Mouse (Mus musculus): ENCODE measurements around the gene Igfbp6. TPM values are rescaled to one million over a fixed set of nuclear protein-coding genes. Genes with fewer than 3 reads are reported as not detected.

Igfbp6 gene
- polyA plus RNA-seq, 1 experiment from 2014 or later = 21.2 TPM

DNA sequence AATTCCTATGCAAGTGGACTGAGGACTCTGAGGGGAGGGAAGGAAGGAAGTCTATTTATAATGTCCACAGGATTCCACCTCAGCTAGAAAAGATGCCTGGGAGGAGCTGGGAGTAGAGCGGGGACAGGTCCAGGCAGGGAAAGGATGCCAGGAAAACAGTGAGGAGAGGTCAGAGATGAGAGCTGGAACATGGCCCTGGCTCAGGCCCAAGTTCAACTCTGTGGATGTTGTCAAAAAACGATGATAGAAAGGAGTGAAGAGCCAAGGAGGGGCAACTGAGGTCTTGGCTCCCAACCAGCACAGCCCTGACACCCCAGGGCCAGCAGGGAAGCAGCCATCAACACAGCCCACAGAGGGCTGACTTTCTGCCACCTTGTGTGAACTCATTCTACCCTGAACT, 17.9 kb upstream of the Igfbp6 start:
- Histone ChIP-seq H3K27ac (ENCODE audit: low read length) (peak overlapping the region; percentile 3; the same call in 1 of the 2 replicates), H3K4me2 (ENCODE audit: low read depth, low read length) (no peak overlapping the region), H3K9ac (ENCODE audit: low read length) (no peak overlapping the region), H3K4me3 (replicated peaks; ENCODE audit: low read length) (no peak overlapping the region), H3K27me3 (ENCODE audit: control insufficient read depth, insufficient read depth, low read length) (no peaks in the 10 kb centered on the region), H3K36me3 (ENCODE audit: control insufficient read depth, insufficient read depth, low read length) (peaks cover 6% of the 10 kb centered on the region), H3K4me1 (ENCODE audit: control insufficient read depth, insufficient read depth, low read length) (0 out of 2 replicates have a peak, but pooled peaks cover 2% of the 10 kb centered on the region), H3K9me3 (replicated peaks; ENCODE audit: control insufficient read depth, low read length) (no peaks in the 10 kb centered on the region)
- WGBS = 50% methylated on average over 2 of the region's 2 CpGs
- peak; percentile 60; the same call in 1 of the 2 replicates for ATAC-seq (ENCODE audit: insufficient read depth, low FRiP score)

DNA sequence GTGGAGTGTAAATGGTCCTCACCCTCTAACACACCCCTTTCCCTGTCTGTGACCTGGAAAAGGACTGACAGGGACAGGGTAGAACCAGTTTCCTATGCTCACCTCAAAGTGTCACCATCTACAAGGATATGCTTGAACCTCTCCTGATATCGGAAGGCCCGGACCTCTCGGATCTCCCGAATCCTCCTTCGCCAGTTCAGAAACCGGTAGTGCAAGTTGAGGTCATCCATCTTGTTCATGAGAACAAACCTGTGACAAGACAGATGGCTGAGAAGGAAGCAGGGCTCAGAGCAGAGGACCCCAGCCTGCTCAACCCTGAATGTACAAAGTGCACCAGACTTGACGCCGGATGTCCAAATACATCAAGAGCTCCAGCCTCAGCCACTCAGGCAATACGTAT, 10.8 kb upstream of the Igfbp6 start:
- no peak for ATAC-seq (ENCODE audit: insufficient read depth, low FRiP score)

DNA sequence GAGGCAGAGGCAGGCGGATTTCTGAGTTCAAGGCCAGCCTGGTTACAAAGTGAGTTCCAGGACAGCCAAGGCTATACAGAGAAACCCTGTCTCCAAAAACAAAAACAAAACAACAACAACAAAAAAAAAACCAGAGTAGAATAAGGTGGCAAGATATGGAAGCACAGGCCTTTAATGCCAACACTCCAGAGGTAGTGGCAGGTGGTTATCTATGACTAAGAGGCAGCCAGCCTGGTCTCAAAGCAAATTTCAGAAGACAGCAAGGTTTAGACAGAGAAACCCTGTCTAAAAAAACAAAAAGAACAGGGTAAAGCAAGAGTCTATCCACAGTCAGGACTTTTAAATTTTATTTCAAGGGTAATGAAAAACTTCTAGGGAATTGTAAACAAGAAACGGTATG, 9.5 kb upstream of the Igfbp6 start:
- ATAC-seq (ENCODE audit: insufficient read depth, low FRiP score) = no peak
- peaks cover 14% of the 10 kb centered on the region; the same call in 1 of the 2 replicates for H3K4me1 ChIP-seq (ENCODE audit: control insufficient read depth, insufficient read depth, low read length)
- H3K27me3 ChIP-seq (ENCODE audit: control insufficient read depth, insufficient read depth, low read length) = no peaks in the 10 kb centered on the region
- H3K9me3 ChIP-seq (replicated peaks; ENCODE audit: control insufficient read depth, low read length) = no peaks in the 10 kb centered on the region
- peaks cover 11% of the 10 kb centered on the region for H3K36me3 ChIP-seq (ENCODE audit: control insufficient read depth, insufficient read depth, low read length)
- WGBS = 69% methylated on average over 2 of the region's 2 CpGs
- H3K27ac ChIP-seq (ENCODE audit: low read length) = no peak overlapping the region
- H3K9ac ChIP-seq (ENCODE audit: low read length) = peak overlapping the region; percentile 76; the same call in 1 of the 2 replicates
- H3K4me3 ChIP-seq (replicated peaks; ENCODE audit: low read length) = no peak overlapping the region
- H3K4me2 ChIP-seq (ENCODE audit: low read depth, low read length) = peak overlapping the region; percentile 74; the same call in 1 of the 2 replicates

More for the DNA sequence above, 10.8 kb upstream of the Igfbp6 start:
- Histone ChIP-seq H3K27me3 (ENCODE audit: control insufficient read depth, insufficient read depth, low read length) (no peaks in the 10 kb centered on the region), H3K36me3 (ENCODE audit: control insufficient read depth, insufficient read depth, low read length) (peaks cover 14% of the 10 kb centered on the region), H3K27ac (ENCODE audit: low read length) (peak overlapping the region; percentile 28), H3K9ac (ENCODE audit: low read length) (no peak overlapping the region), H3K4me2 (ENCODE audit: low read depth, low read length) (no peak overlapping the region), H3K9me3 (replicated peaks; ENCODE audit: control insufficient read depth, low read length) (no peaks in the 10 kb centered on the region), H3K4me3 (replicated peaks; ENCODE audit: low read length) (no peak overlapping the region), H3K4me1 (ENCODE audit: control insufficient read depth, insufficient read depth, low read length) (peaks cover 14% of the 10 kb centered on the region; the same call in 1 of the 2 replicates)
- WGBS = 73% methylated on average over 9 of the region's 9 CpGs

DNA sequence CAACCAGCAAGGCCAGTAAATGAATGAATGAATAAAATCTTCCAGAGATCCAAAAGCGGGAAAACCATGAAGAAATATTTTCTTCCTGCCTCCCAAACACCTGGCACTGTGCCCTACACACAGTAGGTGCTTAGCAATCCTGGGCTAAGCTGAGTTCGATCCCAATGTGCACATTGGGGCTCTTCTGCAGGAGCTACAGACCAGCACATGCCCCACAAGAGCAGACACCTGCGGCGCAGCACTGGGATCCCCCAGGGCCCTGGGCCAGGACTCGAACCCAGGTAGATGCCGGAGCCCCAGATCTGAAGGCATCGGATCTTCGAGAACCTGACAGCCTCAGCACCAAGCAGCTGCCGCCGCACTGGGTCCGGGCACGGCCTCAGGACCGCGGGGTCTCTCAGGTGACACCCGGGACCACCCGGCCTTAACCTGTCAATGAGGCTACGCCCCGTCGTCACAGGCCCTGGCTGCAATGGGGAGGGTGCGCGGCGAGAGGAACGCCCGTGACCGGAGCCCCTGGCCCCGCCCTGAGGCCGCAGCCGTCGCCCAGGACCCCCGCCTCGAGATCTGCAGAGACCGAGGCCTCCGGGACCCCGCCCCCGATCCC, 8.5 kb upstream of the Igfbp6 start:
- peak; percentile 65 for ATAC-seq (ENCODE audit: insufficient read depth, low FRiP score)

DNA sequence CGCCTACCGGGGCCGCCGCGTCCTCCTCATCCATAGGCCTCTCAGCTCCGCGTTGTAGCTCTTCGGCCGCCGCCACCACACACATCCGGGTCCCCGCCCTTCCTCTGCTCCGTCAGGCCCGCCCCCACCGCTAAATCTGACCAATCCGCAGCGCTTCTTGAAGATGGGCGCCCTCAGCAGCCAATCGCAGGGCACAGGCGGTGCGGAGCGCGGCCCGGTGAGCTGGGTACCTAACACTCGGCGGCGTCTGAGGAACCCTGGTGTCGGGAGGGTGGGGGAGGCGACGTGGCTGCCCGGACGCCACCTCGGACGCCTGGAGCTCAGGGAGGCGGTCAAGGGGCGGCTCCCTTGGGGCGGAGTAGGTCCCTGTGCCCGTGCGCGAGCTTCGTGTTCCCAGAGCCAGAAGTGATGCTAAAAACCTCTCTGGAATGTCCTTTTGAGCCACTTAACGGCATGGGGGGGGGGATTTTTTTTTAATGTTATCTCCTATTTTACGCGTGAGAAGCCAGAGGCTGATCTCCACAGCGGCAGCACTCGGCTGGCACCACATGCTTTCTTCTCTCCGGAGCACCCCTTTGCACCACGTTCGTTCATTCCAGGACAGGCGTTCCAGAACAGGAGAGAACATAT, 7.9 kb upstream of the Igfbp6 start, which contains the start of gene Spryd3:
TSS of gene Spryd3 (minus strand) at position 106 of the 630 bp plus-strand sequence.
- no peaks in the 10 kb centered on the region for H3K9me3 ChIP-seq (replicated peaks; ENCODE audit: control insufficient read depth, low read length)
- H3K27me3 ChIP-seq (ENCODE audit: control insufficient read depth, insufficient read depth, low read length) = no peaks in the 10 kb centered on the region
- H3K36me3 ChIP-seq (ENCODE audit: control insufficient read depth, insufficient read depth, low read length) = peaks cover 10% of the 10 kb centered on the region
- H3K4me1 ChIP-seq (ENCODE audit: control insufficient read depth, insufficient read depth, low read length) = peaks cover 14% of the 10 kb centered on the region; the same call in 1 of the 2 replicates
- WGBS = under 1% methylated on average over 50 of the region's 50 CpGs
- H3K4me2 ChIP-seq (ENCODE audit: low read depth, low read length) = peak within 1 kb of the TSS; percentile 80
- peak within 1 kb of the TSS; percentile 59 for H3K4me3 ChIP-seq (replicated peaks; ENCODE audit: low read length)
- peak; percentile 99 for ATAC-seq (ENCODE audit: insufficient read depth, low FRiP score)
- H3K27ac ChIP-seq (ENCODE audit: low read length) = peak within 1 kb of the TSS; percentile 69
- H3K9ac ChIP-seq (ENCODE audit: low read length) = peak within 1 kb of the TSS; percentile 76

More for the DNA sequence above, 8.5 kb upstream of the Igfbp6 start:
- Histone ChIP-seq H3K27me3 (ENCODE audit: control insufficient read depth, insufficient read depth, low read length) (no peaks in the 10 kb centered on the region), H3K9ac (ENCODE audit: low read length) (peak overlapping the region; percentile 76), H3K36me3 (ENCODE audit: control insufficient read depth, insufficient read depth, low read length) (peaks cover 11% of the 10 kb centered on the region), H3K4me3 (replicated peaks; ENCODE audit: low read length) (peak overlapping the region; percentile 59), H3K9me3 (replicated peaks; ENCODE audit: control insufficient read depth, low read length) (no peaks in the 10 kb centered on the region), H3K4me1 (ENCODE audit: control insufficient read depth, insufficient read depth, low read length) (peaks cover 14% of the 10 kb centered on the region; the same call in 1 of the 2 replicates), H3K4me2 (ENCODE audit: low read depth, low read length) (peak overlapping the region; percentile 74), H3K27ac (ENCODE audit: low read length) (peak overlapping the region; percentile 43)
- 2% methylated on average over 35 of the region's 35 CpGs for WGBS

DNA sequence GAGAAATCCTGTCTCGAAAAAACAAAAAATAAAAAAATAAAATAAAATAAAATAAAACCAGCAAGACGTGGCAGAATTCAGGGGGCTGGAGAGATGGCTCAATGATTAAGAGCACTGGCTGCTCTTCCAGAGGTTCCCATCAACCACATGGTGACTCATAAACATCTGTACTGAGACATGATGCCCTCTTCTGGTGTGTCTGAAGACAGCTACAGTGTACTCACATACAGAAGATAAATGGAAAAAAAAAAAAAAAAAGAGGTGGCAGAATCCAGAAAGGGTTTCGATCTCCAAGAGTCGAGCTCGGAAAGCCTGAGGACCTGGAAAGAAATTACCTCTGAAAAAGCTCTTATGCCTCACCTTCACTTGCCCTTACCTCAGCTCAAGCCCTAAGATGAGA, 3.0 kb upstream of the Igfbp6 start:
- no peak overlapping the region for H3K4me3 ChIP-seq (replicated peaks; ENCODE audit: low read length)
- 89% methylated on average over 5 of the region's 5 CpGs for WGBS
- no peak for ATAC-seq (ENCODE audit: insufficient read depth, low FRiP score)

DNA sequence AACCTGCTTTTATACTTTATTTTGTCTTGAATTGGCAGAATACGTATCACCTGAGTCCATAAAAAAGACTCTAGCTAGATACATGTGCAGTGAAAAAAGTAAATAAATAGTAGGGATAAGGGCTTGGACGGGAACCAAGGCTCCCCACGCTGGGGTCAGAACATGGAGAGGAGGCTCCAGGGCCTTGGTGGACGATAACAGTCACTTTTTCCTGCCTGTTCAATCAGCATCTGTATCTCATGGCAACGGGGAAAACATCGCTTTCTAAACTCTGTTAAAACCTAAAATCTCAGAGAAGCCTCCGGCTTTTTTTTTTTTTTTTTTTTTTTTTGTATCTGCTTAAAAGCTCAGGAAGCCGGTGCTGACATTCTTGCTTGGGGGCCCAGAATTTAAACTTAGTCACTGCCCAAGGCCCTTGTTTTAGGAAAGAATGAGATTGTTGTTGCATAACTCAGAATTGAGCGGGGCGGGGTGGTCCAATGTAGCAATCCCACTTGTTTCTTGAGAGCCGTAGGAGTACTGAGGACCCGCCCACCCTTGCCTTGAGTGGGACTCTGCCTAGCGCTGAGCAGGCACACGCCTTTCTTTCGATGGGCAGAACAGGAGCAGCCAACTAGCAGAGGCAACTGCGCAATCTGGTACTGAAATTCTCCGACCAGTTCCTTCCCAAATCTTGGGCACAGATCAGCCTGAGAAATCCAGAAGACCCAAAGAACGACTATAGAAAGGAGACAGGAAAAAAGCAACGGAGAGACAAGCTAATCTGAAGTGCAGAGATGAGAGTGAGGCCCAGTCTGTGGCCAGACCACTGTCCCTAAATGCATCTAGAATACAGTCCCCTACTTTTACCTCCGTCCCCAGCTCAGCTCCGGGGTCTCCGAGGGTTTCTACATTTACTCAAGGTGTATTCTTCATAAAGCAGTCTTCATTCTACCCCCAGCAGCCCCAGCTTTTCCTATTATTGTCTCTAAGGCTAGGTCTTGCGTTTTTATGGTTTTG, 949 bp upstream of the Igfbp6 start:
- Histone ChIP-seq H3K4me2 (ENCODE audit: low read depth, low read length) (no peak overlapping the region), H3K4me1 (ENCODE audit: control insufficient read depth, insufficient read depth, low read length) (peaks cover 25% of the 10 kb centered on the region), H3K4me3 (replicated peaks; ENCODE audit: low read length) (no peak overlapping the region), H3K9me3 (replicated peaks; ENCODE audit: control insufficient read depth, low read length) (no peaks in the 10 kb centered on the region), H3K27ac (ENCODE audit: low read length) (peak overlapping the region; percentile 9; the same call in 1 of the 2 replicates), H3K27me3 (ENCODE audit: control insufficient read depth, insufficient read depth, low read length) (peaks cover 10% of the 10 kb centered on the region), H3K36me3 (ENCODE audit: control insufficient read depth, insufficient read depth, low read length) (no peaks in the 10 kb centered on the region), H3K9ac (ENCODE audit: low read length) (no peak overlapping the region)
- WGBS = 47% methylated on average over 23 of the region's 23 CpGs
- ATAC-seq (ENCODE audit: insufficient read depth, low FRiP score) = no peak

More for the DNA sequence above, 3.0 kb upstream of the Igfbp6 start:
- peaks cover 23% of the 10 kb centered on the region for H3K4me1 ChIP-seq (ENCODE audit: control insufficient read depth, insufficient read depth, low read length)
- H3K27me3 ChIP-seq (ENCODE audit: control insufficient read depth, insufficient read depth, low read length) = peaks cover 10% of the 10 kb centered on the region
- H3K36me3 ChIP-seq (ENCODE audit: control insufficient read depth, insufficient read depth, low read length) = no peaks in the 10 kb centered on the region
- H3K9ac ChIP-seq (ENCODE audit: low read length) = no peak overlapping the region
- H3K4me2 ChIP-seq (ENCODE audit: low read depth, low read length) = no peak overlapping the region
- H3K9me3 ChIP-seq (replicated peaks; ENCODE audit: control insufficient read depth, low read length) = no peaks in the 10 kb centered on the region
- H3K27ac ChIP-seq (ENCODE audit: low read length) = no peak overlapping the region

DNA sequence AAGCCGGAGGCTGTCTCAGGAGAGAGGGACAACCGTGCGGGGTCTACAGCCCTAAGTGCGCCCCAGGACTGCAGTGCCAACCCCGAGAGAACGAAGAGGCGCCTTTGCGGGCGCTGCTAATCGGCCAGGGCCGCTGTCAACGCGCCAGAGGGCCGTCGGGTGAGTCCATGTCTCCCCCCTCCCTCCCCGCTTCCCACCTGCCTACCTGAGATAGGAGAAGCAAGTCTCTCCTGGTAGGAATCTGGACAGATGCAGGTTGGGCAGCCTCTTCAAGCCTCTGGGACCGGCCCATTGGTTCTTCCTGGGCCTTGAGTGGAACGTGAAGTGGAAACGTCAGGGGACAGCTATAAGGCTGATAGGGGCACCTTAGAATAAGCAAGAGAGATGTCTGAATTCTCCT, 564 bp downstream of the Igfbp6 start:
- peaks cover 10% of the 10 kb centered on the region for H3K27me3 ChIP-seq (ENCODE audit: control insufficient read depth, insufficient read depth, low read length)
- H3K4me3 ChIP-seq (replicated peaks; ENCODE audit: low read length) = peak overlapping the region; percentile 19
- H3K27ac ChIP-seq (ENCODE audit: low read length) = no peak overlapping the region
- peaks cover 30% of the 10 kb centered on the region for H3K4me1 ChIP-seq (ENCODE audit: control insufficient read depth, insufficient read depth, low read length)
- H3K36me3 ChIP-seq (ENCODE audit: control insufficient read depth, insufficient read depth, low read length) = no peaks in the 10 kb centered on the region
- 14% methylated on average over 19 of the region's 19 CpGs for WGBS
- H3K9ac ChIP-seq (ENCODE audit: low read length) = peak overlapping the region; percentile 54
- ATAC-seq (ENCODE audit: insufficient read depth, low FRiP score) = no peak
- no peaks in the 10 kb centered on the region for H3K9me3 ChIP-seq (replicated peaks; ENCODE audit: control insufficient read depth, low read length)
- peak overlapping the region; percentile 41 for H3K4me2 ChIP-seq (ENCODE audit: low read depth, low read length)

Data from stomach, embryonic 16.5 days (tissue).